Mouse (Mus musculus): ENCODE results near the gene Ica1. TPM values are rescaled to one million over a fixed set of nuclear protein-coding genes. Genes with fewer than 3 reads are reported as not detected.

Gene Ica1
- polyA plus RNA-seq, 1 experiment: 37.8 TPM

DNA sequence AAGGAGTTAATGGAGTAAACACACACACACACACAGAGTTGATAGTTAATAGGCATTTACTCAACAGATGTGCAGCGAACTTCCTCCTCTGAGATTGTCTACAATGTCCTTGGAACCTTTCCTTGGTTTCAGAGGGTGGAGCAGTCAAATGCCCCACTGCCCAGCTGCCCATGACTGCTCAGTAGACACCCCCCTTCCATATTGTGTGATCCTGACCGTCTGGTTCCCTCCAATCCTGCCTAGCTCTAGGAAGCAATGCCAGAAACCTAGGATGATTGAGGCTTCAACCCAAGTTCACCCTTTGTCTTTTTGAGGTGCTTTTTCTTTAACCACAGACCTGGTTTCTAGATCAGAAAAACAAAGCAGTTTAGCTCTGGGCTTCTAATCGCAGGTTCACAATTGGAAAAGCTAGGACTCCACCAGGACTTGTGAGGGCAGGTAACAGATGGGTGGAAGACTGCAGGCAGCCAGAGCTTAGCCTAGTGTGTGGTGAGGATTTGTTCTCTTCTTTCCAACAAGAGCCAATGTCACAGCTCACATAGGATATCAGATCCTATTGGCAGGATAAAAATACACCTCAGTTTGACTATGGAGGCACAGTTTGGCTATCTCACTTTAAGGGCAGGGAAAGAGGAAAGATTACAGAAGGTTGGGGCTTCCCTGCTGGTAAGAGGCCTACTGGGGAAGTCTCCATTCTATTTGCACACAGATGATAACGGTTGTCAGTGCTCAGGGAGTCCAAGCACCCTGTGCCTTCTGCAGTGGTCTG lies 158.5 kb downstream of the Ica1 start:
- WGBS: 27% methylated on average over 4 of the region's 4 CpGs
- H3K27me3 ChIP-seq (ENCODE audit: control insufficient read depth, insufficient read depth, low read length): no peaks in the 10 kb centered on the region
- no peak overlapping the region for H3K4me3 ChIP-seq (replicated peaks; ENCODE audit: insufficient read depth, low read depth, low read length)
- peak; percentile 20; the same call in 1 of the 2 replicates for TF ChIP-seq POLR2A (IDR thresholded peaks at IDR 0.05; ENCODE audit: borderline replicate concordance, insufficient read depth, low read length)
- TF ChIP-seq CTCF (IDR thresholded peaks at IDR 0.05; ENCODE audit: borderline replicate concordance, insufficient read depth, low read depth, low read length): no peak
- peaks cover 7% of the 10 kb centered on the region for H3K4me1 ChIP-seq (ENCODE audit: control insufficient read depth, insufficient read depth, low read length)
- peak overlapping the region; percentile 67 for H3K27ac ChIP-seq (ENCODE audit: insufficient read depth, low read length)
- DNase-seq: peak; percentile 55 to 86

DNA sequence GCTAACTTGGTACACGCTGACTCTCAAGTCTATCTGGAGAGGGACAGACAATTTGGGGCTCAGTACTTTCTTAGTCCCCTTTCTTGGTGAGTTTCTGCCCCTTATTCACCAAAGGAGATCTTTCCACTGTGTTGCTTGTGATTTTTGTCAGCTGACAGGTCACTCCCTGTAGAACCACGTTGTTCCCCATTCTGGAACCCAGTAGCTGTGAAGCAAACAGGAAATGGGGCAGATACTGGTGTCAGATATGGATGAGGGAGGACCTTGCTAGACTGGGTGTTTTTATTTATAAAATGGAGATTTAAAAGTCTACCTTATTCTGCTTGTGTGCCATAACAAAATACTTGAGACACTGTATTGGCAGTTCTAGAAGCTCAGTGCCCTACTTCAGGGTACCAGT lies 160.9 kb downstream of the Ica1 start:
- no peak for DNase-seq
- Histone ChIP-seq H3K4me3 (replicated peaks; ENCODE audit: insufficient read depth, low read depth, low read length) (no peak overlapping the region), H3K27ac (ENCODE audit: insufficient read depth, low read length) (no peak overlapping the region), H3K4me1 (ENCODE audit: control insufficient read depth, insufficient read depth, low read length) (peaks cover 7% of the 10 kb centered on the region), H3K27me3 (ENCODE audit: control insufficient read depth, insufficient read depth, low read length) (no peaks in the 10 kb centered on the region)
- TF ChIP-seq POLR2A (IDR thresholded peaks at IDR 0.05; ENCODE audit: borderline replicate concordance, insufficient read depth, low read length): no peak
- no peak for TF ChIP-seq CTCF (IDR thresholded peaks at IDR 0.05; ENCODE audit: borderline replicate concordance, insufficient read depth, low read depth, low read length)
- WGBS: 79% methylated on average over 2 of the region's 2 CpGs

DNA sequence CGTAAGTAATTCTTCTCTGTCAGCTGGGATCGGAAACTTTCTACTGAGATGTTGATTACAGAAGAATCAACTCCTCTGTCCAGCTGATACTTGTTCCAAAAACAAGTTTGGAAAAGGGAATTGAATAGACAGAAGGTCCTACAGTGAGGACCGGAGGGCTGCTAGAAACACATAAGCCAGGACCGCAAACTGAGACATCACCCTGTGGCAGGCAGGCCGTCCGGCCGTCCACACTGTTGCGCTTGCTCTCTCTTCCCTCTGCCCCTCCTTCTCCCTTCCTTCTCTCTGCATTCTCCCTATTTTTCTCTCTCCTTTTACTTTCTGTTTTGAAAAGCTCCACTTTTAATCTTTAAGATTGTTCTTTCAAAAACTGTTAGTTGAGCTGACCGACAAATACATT lies 186.6 kb downstream of the Ica1 start:
- no peak for TF ChIP-seq CTCF (IDR thresholded peaks at IDR 0.05; ENCODE audit: borderline replicate concordance, insufficient read depth, low read depth, low read length)
- no peak for TF ChIP-seq POLR2A (IDR thresholded peaks at IDR 0.05; ENCODE audit: borderline replicate concordance, insufficient read depth, low read length)
- Histone ChIP-seq H3K4me3 (replicated peaks; ENCODE audit: insufficient read depth, low read depth, low read length) (no peak overlapping the region), H3K27ac (ENCODE audit: insufficient read depth, low read length) (no peak overlapping the region), H3K27me3 (ENCODE audit: control insufficient read depth, insufficient read depth, low read length) (no peaks in the 10 kb centered on the region), H3K4me1 (ENCODE audit: control insufficient read depth, insufficient read depth, low read length) (no peaks in the 10 kb centered on the region)
- DNase-seq: peak in 1 of 2 experiments; percentile 25
- 46% methylated on average over 9 of the region's 9 CpGs for WGBS

DNA sequence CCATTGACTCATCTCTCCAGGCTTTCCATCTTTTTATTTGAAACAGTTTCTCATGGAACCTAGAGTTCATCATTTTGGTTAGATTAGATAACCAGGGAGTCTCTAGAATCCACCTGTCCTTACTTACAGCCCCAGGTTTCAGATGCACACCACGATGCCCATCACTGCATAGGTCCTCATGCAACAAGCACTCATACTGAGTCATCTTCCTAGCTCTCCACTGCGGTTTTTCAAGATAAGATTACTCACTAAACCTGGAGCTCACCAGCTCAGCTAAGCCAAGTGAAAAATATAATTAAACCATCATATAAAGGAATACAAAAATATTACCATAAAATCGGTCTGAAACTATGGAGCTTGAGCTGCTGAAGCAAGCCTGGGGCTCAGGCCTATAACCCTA lies 194.4 kb downstream of the Ica1 start:
- H3K27me3 ChIP-seq (ENCODE audit: control insufficient read depth, insufficient read depth, low read length): no peaks in the 10 kb centered on the region
- 0 out of 2 replicates have a peak, but pooled peaks cover 3% of the 10 kb centered on the region for H3K4me1 ChIP-seq (ENCODE audit: control insufficient read depth, insufficient read depth, low read length)
- no peak overlapping the region for H3K27ac ChIP-seq (ENCODE audit: insufficient read depth, low read length)
- TF ChIP-seq POLR2A (IDR thresholded peaks at IDR 0.05; ENCODE audit: borderline replicate concordance, insufficient read depth, low read length) (no peak), CTCF (IDR thresholded peaks at IDR 0.05; ENCODE audit: borderline replicate concordance, insufficient read depth, low read depth, low read length) (no peak)
- DNase-seq: no peak
- no peak overlapping the region for H3K4me3 ChIP-seq (replicated peaks; ENCODE audit: insufficient read depth, low read depth, low read length)
- 85% methylated on average over 3 of the region's 3 CpGs for WGBS

DNA sequence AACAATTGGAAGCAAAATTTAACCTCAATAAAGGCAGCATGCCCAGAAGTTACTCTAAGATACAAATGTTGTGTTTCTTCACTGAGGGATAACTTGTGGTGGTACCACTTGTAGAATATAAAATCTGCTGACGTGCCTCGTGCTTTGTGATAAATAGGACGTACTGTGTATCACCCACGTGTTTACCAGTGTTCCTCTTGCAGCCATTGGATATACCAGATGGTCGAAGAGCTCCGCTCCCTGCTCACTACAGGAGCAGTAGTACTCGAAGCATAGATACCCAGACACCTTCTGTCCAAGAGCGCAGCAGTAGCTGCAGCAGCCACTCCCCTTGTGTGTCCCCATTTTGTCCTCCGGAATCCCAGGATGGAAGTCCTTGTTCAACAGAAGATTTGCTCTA lies 195.9 kb downstream of the Ica1 start:
- TF ChIP-seq POLR2A (IDR thresholded peaks at IDR 0.05; ENCODE audit: borderline replicate concordance, insufficient read depth, low read length) (no peak), CTCF (IDR thresholded peaks at IDR 0.05; ENCODE audit: borderline replicate concordance, insufficient read depth, low read depth, low read length) (no peak)
- Histone ChIP-seq H3K4me1 (ENCODE audit: control insufficient read depth, insufficient read depth, low read length) (0 out of 2 replicates have a peak, but pooled peaks cover 3% of the 10 kb centered on the region), H3K27ac (ENCODE audit: insufficient read depth, low read length) (no peak overlapping the region), H3K27me3 (ENCODE audit: control insufficient read depth, insufficient read depth, low read length) (no peaks in the 10 kb centered on the region), H3K4me3 (replicated peaks; ENCODE audit: insufficient read depth, low read depth, low read length) (no peak overlapping the region)
- DNase-seq: peak in 1 of 2 experiments; percentile 31
- WGBS: 57% methylated on average over 9 of the region's 9 CpGs

Other genes starting within 250 kb of the Ica1 start
- 22.5 and 24.7 TPM in 2 replicates for gene Nxph1, start 169.9 kb upstream of the Ica1 start, polyA plus RNA-seq (2012; rRNA removed)

Measured in cerebellum, adult 2 months (tissue).